Mouse (Mus musculus): ENCODE measurements around the gene Catsper1.
A peak's percentile ranks its signal among the peaks of the same experiment; 100 is the strongest.

Catsper1 gene

DNA sequence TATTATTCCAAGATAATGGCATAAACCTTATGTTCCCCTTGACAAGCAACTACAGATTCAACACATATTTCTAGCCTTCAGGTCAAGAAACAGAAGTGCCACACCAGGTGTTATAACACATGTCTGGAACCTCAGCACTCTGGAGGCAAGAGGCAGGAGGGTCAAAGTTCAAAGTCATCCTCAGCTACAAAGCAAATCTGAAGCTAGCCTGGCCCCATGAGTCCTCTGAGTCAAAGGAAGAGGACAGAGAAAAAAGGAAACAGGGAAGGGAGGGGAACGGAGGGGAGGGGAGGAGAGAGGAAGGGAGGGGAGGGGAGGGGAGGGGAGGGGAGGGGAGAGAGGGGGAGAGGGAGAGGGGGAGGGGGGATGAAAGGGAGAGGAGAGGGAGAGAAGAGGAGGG is 20.5 kb downstream of the Catsper1 start:
- no peak for DNase-seq

DNA sequence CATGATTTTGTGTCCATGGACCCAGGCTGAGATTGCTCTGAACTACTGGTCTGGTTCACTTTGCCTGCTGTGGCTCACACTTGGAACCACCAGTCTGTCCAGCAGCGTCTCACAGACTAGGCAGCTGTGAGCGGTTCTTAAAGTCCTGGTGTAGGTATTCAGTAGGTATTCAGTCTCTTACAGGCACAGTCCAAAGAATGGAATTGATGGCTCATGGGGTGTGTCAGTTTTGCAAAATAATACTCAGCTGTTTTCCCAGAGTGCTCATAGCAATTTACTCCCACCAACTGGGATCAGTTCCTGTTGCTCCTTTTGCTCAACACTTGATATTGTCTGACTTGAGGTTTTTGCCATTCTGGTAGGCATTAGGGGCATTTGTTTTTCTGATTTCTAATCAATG is 26.6 kb downstream of the Catsper1 start:
- no peak for DNase-seq

DNA sequence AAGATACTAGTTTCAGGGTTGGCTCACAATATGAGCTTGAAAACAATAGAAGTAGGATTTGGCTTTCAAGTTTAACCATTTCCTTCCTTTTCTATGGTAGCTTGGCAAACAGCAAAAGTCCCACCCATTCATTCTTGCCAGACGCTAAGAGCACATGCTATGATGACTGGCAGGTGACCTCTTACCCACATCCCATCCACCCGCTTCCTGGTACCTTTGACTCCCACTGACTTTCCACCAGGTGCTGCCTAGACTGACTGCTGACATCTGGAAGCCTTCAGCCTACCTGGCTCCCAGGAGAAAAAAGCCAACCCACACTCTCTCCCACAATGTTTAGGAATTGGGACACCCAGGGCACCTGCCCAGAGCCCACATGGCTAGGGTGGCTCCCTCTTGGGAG is 28.6 kb downstream of the Catsper1 start:
- no peak for DNase-seq

DNA sequence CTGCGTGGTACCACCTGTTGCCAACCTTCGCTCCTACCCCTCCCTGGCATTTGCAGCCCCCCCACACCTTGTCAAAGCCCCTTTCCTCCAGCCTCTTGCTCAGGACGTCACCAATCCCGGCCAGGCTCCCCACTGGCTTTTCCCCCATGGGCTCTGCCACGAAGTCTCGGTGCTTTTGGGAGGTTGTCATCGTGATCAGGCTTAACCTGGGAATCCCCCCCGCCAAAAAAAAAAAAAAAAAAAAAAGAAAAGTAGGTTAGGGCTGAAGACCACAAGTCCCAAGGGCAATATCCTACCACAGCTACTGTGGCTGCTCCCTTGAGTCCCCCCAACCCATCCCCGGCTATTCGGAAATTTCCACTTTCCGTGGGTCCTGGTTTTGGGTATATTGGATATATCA is 30.2 kb downstream of the Catsper1 start:
- peak; percentile 42 for DNase-seq

DNA sequence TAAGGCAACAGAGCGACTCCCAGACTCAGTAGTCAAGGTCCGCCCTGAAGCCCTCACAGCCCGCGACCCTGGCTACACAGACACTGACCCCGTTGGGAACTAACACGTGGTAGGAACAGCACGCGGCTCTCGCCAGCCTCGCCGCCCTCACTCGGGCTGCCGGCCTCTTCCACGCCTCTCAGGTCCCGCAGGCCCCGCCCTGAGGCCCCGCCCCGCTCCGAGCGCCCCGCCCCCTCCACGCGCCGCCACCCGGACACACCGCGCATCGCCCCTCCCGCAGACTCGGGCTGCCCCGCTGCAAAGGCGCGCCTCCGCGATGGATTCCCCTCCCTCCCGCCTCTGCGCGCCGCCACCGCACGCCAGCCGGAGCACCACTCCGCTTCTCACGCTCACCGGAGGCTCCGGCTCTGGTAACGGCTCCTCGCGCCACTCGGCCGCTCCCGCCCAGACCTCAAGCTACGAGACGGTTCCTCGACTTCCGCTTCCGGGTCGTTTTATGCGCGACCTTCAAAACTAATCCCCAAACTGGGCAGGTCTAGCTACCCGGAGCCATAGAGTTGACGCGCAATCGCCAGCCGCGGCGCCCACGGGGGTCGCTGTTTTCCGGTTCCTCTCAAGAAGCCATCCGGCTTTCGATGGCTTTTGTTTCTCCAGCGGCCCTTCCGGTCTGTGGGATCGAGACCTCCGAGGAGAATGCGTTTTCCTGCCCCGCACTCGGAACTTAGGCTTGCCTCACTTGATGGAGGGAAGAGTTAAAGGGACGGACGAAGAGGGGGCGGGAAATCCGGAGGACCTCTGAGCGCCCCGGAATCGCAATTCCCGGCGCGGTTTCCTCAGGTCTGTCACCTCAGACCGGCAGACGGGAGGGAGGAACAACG is 30.9 kb downstream of the Catsper1 start, which contains the start of gene Eif1ad:
Gene Eif1ad, plus strand, starts transcription at position 567 of the 878 bp plus-strand sequence.
- peak; percentile 97 for DNase-seq

DNA sequence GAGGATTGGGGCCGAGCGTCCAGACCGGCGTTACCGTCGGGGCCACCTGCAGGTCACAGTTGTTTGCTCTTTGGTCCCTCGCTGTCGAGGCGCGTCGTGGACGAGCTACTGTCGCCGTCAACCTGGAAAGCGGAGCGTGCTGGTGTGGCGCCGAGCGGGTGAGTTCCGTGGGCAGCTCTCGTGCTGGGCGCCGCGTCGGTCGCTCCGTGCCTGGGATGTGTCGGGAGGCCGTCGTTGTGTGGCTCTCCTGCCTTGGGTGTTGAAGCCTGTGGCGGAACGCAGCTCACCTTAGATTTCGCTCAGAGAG is 31.5 kb downstream of the Catsper1 start, which contains the start of gene Banf1:
Gene Banf1, minus strand, starts transcription at position 116 of the 307 bp plus-strand sequence.
- DNase-seq = no peak

DNA sequence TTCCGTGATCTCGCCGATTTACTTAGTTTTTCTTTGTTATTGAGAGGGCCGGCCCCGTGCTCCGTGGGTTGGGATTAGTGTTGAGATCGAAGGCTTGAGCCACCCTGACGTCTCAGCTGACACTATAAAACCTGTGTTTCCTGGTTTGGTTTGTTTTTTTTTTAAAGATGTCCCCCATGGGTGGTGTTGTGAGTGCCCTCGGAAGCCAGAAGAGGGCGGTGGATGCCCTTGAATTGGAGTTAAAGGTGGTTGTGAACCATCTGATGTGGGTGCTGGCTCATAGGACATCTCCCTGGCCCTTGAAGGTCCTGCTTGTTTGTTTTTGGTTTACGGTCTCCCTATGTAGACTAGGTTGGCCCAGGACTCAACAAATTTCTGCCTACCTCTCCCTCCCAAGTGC is 31.9 kb downstream of the Catsper1 start:
- DNase-seq = no peak

DNA sequence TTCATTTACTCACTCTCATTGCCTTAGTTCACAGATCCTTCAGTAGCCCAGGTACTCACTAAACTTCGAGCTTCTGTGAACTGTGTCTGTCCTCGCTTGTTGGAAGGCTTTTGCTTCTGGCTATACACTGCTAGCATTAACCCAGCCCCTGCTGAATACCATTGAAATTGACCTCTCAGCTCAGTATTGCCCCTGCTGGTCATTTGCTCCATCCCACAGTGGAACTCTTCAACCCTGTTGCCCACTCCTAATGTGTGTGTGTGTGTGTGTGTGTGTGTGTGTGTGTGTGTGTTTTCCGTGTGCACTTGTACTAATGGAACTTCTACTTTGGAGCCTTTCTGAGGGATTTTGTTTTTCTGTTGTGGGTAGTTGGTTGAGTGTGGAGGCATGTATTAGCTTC is 35.4 kb downstream of the Catsper1 start:
- DNase-seq = no peak

DNA sequence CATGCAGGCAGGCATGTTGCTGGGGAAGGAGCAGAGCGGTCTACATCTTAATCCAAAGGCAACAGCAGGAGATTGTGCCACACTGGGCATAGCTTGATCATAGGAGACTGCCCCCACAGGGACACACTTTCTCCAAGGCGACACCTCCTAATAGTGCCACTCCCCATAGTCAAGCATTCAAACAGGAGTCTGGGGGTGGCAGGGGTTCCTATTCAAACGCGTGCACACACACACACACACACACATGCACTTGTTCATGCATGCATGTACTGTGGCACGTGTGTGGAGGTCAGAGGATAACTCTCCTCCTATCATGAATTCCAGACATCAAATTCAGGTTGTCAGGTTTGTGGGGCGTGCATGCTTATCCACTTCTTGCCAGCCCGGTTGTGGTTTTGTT is 37.2 kb downstream of the Catsper1 start:
- no peak for DNase-seq

DNA sequence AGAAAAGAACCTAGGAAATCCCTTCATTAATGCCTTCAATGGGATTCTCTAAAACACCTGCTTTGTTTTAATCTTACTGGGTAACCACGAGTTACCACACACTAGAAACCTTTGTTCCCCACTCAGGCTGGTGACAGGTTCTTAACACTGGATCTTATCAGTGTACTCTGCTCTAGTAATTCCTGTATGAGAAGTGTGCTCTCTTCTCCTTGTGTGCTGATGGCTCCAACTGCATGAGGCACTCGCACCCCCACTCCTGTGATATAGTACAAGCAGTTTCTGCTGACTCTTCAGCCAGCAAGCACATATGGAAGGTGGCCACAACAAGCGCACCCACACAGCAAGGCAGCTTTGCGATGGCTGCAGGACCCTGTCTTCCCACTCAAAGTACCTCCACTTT is 38.6 kb downstream of the Catsper1 start:
- DNase-seq = no peak

DNA sequence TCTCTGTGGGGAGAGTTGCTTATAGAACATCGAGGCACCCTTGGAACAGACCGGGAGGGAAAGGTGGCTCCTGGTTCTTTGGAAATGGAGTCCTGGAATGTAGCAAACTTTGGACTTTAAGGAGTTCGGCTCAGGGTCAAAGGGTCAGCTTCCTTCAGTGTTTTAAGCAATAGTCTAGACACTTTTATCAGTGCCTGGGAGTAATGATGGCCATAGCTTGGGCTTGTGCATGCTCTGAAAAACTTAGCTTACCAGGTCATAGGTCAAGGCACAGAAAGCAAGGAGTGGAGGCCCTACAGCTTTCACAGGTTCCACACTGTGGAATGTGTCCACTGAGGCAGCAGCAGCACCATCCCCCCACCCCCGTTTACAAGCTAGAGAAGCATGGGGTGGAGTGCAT is 39.2 kb downstream of the Catsper1 start:
- no peak for DNase-seq

DNA sequence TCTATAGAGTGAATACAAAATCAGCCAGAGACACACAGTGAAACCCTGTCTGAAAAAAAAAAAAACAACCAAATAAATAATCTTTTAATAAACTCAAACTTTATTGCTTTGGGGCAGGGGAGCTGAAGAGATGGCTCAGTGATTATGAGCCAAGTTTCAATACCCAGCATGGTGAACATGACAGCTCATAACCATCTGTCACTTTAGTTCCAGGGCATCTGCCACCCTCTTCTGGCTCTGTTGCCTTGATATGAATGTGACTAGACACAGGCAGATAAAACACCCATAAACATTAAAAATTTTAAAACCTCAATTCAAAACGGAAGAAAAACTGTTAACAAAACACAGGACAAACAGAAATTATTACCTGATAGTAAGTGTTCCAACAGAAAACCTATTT is 41.9 kb downstream of the Catsper1 start:
- DNase-seq = no peak

DNA sequence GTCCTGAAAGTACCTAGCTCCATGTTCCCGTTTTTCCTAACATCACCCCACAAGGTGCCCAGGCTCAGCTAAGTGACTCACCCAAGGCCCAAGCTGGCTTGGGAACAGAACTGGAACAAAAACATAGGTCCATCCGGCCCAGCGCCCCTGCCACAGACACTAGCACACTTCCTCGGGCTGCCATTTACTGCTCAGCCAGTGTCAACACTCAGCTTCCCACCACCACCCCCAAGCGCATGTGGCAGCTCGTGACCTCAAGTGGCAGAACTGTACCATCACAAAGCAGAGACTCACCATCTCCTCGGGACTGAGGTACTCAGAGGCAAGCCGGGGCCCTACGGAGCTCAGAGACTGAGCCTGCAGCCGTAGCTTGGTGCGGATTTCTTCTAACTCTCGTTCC is 47.8 kb downstream of the Catsper1 start:
- DNase-seq = no peak

DNA sequence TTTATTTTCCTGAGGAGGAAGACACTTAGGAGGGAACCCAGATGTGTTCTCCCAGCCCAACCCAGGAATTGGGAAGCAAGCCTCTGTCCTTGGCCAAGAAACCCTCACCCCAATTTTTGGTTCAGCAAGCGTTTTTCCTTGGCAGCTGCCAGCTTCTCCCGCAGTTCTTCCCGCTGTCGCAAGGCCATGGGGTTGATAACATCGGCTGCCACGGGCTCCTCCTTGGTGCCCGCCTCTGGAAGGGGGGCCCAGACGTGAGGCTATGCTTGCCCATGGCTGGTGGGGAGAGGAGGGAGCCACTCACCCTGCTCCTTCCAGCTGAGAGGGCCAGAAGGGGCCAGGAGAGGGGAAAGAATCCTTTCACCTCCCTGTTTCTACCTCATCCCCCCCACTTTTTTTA is 49.2 kb downstream of the Catsper1 start:
- DNase-seq = no peak

DNA sequence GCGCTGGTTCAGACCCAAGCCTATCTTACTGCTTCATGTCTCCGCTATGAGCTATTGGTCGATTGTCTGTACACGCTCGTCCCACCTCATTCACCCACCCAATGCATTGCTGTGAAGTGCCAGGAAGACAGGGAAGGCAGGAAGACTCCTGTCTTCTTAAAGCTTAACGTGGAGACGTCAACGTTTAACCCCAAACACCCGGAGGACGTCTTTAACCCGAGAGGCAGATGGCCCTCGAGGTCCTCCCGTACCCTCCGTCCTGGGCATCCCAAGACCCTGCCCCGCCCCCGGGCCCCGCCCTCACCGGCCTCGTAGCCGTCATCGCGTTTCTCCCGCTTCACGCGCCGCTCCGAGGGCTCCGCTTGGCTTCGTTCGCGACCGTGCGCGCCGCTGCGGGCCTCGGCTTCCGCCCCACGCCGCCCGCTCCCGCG is 52.5 kb downstream of the Catsper1 start:
- no peak for DNase-seq

DNA sequence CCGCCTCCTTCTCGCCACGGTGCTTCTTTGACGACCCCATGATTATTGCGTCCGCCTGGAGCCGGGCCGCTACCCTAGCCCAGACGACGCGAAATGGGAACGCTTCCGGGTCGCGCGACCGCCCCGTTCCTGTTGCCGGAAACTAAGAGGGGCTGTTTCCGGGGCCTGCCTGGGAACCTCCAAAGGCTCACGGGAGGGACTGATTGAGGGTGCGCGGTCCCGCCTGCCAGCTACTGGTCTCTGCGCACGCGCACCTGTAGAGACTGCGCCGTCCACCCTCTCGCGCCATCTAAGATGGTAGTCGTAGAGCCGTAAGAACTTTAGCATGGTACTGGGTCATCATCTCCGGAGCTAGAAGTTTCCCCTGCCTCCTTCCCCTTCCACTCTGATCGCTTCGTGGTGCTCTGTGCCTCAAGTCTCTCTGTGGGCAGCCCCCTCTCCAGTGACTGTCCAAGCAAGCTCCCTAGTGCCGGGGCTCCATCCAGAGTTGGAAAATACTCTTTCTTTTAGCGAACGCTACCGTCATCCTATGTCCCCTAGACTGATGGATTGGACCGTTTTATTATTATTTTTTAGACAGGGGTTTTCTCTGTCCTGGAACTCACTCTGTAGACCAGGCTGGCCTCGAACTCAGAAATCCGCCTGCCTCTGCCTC is 53.2 kb downstream of the Catsper1 start, which contains the start of gene Sart1:
Gene Sart1, minus strand, starts transcription at position 116 of the 655 bp plus-strand sequence.
- peak; percentile 95 for DNase-seq

DNA sequence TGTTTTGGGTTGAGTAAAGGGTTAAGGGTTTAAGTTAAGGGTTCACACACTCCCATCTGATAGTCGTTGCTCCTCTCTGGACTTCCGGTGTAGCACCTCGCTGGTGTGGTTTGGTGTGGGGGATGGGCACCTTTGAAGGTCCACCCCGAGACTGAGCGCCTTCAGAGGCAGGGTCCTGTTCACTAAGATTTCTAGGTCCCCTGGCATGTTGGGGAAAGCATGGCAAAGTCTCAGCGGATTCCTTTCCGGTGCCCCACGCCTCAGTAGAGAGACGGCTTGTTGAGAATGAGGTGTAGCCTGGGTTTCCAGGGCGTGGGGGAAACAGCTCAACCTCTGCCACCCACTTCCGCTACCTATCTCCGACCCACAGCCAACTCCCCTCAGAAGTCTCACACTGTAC is 54.1 kb downstream of the Catsper1 start:
- DNase-seq = no peak

DNA sequence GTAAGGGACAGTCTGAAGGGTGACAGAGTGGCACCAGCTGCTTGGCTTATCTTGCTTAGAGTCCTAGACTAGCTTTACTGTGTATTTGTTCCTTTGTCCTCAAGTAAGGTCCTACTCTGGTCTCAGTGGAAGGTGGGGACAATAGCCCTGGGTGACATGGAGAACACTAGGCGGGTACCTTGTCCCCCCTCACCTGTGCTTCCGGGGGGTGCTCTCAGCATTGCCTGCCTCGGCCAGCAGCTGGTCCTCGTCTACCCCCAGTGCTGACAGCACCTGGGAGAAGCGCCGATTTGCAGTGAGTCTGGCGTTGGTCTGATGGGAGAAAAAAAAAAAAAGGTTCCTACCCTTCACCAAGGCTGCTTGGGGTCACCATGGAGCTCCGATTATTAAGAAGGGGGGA is 54.9 kb downstream of the Catsper1 start:
- DNase-seq = no peak

DNA sequence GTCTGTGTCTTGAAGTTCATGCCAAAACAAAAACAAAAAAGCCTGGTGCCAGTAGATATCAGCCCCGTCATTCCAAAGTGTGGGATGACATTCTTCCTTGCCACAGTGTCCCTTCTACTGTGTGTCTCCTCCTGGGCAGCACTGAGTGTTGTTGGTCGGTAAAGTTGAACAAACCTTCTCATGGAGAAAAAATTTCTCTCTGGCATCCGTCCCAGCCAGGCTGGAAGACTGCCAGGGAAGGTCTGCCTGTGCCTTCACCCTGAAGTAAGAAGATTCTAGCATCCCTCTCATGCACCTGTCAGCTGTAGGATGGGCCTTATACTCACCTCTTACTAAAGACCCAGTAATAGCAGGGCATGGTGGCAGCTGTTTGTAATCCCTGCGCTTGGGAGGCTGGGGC is 57.4 kb downstream of the Catsper1 start:
- peak; percentile 84 for DNase-seq

Data from cerebellum, adult 9-10 months (tissue).